Mouse (Mus musculus): Measurements from ENCODE around the gene Dip2c.
A peak's percentile ranks its signal among the peaks of the same experiment; 100 is the strongest.

The Dip2c gene

DNA sequence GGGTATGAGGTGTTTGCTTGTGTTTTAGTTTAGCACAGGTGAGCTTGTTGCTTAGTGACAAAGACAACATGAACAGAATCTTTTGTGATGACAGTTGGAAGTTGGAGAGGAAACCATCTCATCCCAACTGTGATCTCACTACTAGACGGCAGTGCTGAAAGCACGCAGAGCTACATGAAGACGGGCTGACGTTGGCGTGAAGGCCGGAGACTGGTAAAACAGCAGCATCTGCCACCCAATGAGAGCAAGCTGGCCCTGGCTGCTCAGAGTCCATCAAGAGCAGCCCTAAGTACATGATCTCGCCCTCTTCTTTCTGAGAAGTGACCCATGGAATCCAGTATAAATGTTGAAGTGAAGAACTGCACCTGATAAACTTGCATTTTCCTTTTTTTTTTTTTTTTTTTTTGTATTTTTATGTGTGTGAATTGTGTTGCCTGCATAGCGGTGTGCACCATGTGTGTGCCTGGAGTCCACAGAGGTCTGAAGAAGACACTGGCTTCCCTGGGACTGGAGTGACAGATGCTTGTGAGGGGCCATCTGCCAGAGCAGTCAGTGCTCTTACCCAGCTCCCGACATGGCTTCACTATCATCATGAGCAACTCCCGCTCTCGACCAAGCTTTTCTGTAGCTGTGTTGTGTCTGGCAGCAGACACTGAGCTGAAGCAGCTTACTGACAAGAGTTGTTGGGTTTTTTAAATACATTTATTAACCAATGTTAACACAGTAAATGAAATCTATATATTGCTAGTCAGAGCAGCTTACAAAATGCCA is 408.0 kb downstream of the Dip2c start:
- DNase-seq, result no peak

GRCm38 (mm10) chr13:9686261-9686660 is 409.9 kb downstream of the Dip2c start:
- DNase-seq, result no peak

DNA sequence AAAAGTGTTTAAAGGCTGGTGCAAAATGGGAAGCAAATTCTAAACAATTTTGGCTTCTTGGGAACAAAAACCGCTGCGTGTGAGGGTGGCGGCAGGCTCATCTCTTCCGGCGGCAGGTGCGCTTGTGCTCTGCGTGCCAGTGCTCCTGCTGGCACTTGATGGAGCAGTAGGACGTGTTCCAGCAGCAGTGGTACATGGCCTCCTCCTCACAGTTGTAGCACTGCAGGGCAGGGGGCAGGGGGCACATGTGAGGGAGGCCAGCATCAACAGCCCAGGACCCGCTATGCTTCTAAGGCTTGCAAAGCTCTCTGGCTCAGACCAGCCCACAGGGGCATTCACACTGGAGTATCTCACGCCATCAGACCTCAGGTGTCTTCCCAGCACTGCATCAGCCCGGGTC is 410.4 kb downstream of the Dip2c start:
- DNase-seq, result no peak

DNA sequence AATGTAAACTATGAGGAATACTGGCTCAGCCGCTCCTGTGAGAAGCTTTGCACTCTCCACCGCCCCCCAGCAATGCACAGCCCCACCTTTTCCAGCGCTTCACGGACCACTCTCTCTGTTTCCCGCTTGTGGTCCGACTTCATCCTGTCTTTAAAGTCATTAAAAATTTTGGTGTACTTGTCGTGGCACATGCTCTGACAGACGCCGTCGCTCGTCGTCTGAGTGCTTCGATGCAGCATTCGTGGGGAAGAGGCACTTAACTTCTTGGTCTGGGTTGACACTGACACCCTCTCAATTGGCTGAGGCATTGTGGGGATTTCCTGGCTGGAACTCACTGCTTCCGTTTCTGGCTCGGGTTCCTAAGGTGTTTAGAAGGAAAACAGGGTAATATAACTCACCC is 413.0 kb downstream of the Dip2c start:
- DNase-seq, result no peak

DNA sequence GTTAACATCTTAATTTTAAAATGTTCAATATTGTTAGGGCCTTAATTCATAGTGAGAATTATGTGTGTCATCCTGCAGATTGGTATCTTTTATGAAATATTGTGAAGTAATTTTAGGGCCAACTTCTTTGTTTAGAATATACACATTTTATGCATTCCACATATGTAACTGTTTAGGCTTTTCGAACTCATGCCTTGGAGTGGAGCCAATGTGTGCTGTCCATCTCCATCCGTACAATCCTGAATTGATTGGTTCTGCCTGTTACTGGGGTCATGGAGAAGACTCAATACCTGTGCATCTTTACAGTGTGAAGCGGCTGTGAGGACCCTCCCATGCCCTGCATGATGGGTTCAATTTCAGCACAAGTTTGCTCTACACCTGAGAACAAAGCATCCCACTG is 416.5 kb downstream of the Dip2c start:
- no peak for DNase-seq

- DNase-seq, result no peak
These were observed 418.3 kb downstream of the Dip2c start for GRCm38 (mm10) chr13:9694651-9695050.

DNA sequence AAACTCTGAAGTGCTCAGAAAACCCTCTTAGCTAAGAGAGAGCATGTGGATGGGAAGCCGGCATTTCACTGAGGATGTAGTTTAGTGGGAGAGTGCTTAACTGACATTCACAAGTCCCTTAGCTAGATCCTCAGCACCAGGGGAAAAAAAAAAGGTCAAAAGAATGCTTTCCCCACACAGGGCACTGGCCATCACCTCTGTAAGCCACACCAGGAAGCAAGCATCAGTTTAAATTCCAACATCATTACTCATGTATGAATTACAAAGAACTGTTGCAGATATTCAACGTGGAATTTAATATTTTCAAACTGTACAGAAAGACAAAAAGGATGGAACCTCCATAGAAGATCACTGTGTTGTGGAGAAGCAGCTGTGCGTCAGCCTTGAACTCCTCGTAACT is 419.1 kb downstream of the Dip2c start:
- DNase-seq, result no peak

- peak; percentile 68 for DNase-seq
These were observed 419.5 kb downstream of the Dip2c start for GRCm38 (mm10) chr13:9695809-9696208.

GRCm38 (mm10) chr13:9697340-9697739 is 421.0 kb downstream of the Dip2c start:
- DNase-seq, result no peak

DNA sequence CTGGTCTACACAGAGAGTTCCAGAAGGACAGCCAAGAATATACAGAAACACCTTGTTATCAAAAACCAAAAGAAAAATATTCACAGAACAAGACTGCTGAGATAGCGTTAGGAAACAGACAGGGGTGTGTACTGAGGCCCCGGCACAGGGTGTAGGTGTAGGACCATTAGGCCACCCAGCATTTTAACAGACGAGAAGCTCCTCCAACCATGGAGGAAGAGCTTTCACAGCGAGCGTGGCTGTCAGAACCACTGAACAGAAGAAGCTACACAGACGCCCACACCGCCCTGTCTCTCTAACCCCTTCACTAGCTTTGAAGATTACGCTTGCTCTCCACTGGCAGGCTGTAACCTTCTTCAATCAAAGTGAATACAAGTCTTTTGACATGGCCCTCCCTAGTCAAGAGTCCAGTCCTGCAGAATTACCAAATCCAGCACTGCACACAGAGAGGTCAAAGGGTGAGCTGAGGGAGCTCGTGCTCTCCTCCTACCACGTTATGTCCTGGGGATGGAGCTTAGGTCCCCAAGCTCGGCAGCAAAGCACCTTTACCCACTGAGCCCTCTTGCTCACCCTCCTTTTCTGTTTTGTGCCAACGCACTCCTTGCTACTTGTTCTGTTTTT is 426.4 kb downstream of the Dip2c start:
- no peak for DNase-seq

DNA sequence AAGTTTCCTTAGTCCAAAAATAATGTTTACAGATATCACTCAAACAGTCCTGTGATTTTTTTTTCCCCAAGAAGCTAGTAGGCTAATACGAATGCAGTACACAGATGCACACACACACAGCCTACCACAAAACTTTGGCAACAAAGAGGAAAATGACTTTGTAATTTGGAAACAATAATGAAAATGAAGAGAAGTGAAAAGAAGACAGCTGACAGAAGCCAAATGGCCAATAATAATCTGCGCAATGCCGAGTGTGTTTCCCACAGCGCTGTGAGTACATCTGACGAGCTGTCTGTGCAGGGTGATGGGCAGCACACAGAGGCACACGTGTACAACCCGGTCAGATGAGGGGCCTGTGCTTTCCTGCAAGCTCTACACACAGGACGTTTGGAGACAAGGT is 430.4 kb downstream of the Dip2c start:
- peak; percentile 21 for DNase-seq

DNA sequence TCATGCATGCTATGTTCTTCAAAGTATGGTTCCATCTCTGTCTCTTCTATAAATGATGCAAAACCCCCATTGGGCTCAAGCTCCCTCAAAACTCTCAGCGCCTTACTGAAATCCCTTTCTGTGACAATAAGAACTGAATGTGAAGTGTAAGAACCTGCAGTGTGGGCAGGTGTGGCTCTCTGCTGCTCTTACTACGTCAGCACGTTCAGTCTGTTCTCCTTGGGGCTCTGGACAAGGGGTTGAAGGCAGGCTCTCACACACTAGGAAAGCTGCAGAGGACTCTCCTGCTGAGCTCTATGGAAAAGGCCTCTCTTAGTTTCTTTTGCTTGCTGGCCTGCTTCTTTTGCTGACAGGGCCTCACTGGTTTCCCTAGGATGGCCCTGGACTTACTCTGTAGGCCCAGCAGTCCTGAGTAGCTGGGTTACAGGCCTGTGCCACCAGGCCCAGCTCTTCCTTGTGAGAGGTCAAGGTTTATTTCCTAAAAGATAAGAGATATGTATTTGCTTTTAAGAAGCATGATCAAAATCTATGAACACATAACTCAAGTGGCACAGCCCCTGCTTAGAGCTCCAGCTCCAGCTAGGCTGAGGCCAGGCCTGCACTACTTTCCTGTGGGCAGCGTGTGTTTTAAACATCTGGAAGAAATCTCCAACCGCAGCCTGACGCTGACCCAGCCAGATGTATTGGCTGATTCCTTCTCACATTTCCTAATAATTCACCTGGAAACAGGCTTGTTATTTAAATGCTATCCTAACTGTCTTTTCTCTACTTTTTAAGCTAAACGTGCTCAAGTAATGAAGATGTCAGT is 432.3 kb downstream of the Dip2c start:
- DNase-seq, result no peak

- no peak for DNase-seq
These were observed 436.1 kb downstream of the Dip2c start for GRCm38 (mm10) chr13:9712409-9712808.

DNA sequence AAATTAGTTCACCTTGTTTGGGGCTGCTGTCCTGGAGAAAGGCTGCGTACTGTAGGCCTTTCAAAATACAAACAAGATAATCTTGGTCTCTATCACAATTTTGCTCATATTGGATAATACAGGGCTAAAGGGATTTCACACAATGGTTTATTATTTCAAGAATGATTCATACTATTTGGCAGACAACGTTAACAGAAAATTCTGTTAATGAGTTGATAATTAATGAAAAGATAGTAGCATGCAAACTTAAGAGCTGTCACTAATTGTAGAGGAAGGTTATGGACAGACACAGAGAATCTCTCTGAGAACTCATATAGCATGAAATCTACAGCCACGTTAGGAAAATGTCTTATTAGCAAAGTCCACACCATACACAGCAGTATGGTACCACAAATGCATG is 436.6 kb downstream of the Dip2c start:
- no peak for DNase-seq

GRCm38 (mm10) chr13:9713462-9714134 is 437.3 kb downstream of the Dip2c start:
- no peak for DNase-seq

DNA sequence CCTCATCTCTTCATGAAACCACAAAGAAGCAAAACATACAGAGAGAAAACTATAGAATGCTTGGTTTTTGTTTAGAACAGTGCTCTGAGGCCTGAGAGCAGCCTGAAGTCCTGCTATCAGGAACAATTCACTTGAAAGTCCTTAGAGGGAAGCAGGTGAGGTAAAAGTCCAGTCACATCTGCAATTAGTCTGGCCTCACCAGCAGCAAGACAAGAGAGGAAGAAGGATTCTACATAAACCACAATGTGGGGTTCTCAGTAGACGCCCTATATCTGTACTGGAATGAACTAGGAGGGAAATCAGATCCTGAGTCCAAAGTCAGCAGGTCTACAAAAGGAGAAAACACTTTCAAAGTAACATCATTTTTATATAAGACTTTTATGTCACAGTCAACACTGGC is 438.9 kb downstream of the Dip2c start:
- DNase-seq, result no peak

Measured in lung, postnatal 36 days (tissue).